Mouse (Mus musculus): Measurements from ENCODE around the gene Atg7. TPM values are rescaled to one million over a fixed set of nuclear protein-coding genes. Genes with fewer than 3 reads are reported as not detected.

Atg7 gene
- polyA plus RNA-seq (2015; fragmentation: Nextera tagmentation; extraction: Ambion mirVana), result 14.1 and 15.7 TPM in 2 replicates

GRCm38 (mm10) chr6:114642601-114643528 lies at the start of gene Atg7:
Gene Atg7 (plus strand): TSS chr6:114643097.

Other genes with a start within 250 kb of the Atg7 start
- 1.5 and 1.7 TPM in 2 replicates for gene Hrh1, start 245.2 kb upstream of the Atg7 start, polyA plus RNA-seq (2015; fragmentation: Nextera tagmentation; extraction: Ambion mirVana)